Mouse (Mus musculus) testis, postnatal 10 days (tissue): ENCODE results near the gene Ccdc33.

Experiments
- DNase-seq: peaks from one replicate; pipeline ENCODE4 v3.0.0; 2021; ENCODE audit warnings: low spot score

Gene Ccdc33

GRCm38 (mm10) chr9:58011027-58011426 is 107.6 kb downstream of the Ccdc33 start:
- no peak for DNase-seq

- no peak for DNase-seq
These were observed 109.0 kb downstream of the Ccdc33 start for GRCm38 (mm10) chr9:58009588-58009987.

GRCm38 (mm10) chr9:58009015-58009362 is 109.6 kb downstream of the Ccdc33 start:
- peak; percentile 76 for DNase-seq

- DNase-seq = no peak
These were observed 110.1 kb downstream of the Ccdc33 start for GRCm38 (mm10) chr9:58008336-58009014.

GRCm38 (mm10) chr9:58005753-58006461 is 112.7 kb downstream of the Ccdc33 start, which contains the start of gene Cyp11a1:
TSS of gene Cyp11a1 (plus strand) at chr9:58006411.
- DNase-seq = no peak

GRCm38 (mm10) chr9:58003272-58003671 is 115.4 kb downstream of the Ccdc33 start:
- DNase-seq = no peak

GRCm38 (mm10) chr9:57999676-58000075 is 118.9 kb downstream of the Ccdc33 start:
- DNase-seq = peak; percentile 73

- DNase-seq = no peak
These were observed 119.9 kb downstream of the Ccdc33 start for GRCm38 (mm10) chr9:57998685-57999084.

GRCm38 (mm10) chr9:57998032-57998659 is 120.5 kb downstream of the Ccdc33 start:
- DNase-seq = peak; percentile 71

- peak; percentile 71 for DNase-seq
These were observed 121.1 kb downstream of the Ccdc33 start for GRCm38 (mm10) chr9:57997511-57998031.

GRCm38 (mm10) chr9:57995282-57995681 is 123.3 kb downstream of the Ccdc33 start:
- no peak for DNase-seq

GRCm38 (mm10) chr9:57992781-57993591 is 125.6 kb downstream of the Ccdc33 start:
- no peak for DNase-seq

- no peak for DNase-seq
These were observed 126.6 kb downstream of the Ccdc33 start for GRCm38 (mm10) chr9:57992060-57992459.

GRCm38 (mm10) chr9:57990438-57991110 is 128.0 kb downstream of the Ccdc33 start:
- peak; percentile 70 for DNase-seq

- DNase-seq = no peak
These were observed 129.3 kb downstream of the Ccdc33 start for GRCm38 (mm10) chr9:57989309-57989708.

GRCm38 (mm10) chr9:57988098-57988497 is 130.5 kb downstream of the Ccdc33 start:
- DNase-seq = no peak

- DNase-seq = no peak
These were observed 132.3 kb downstream of the Ccdc33 start for GRCm38 (mm10) chr9:57986293-57986692.

GRCm38 (mm10) chr9:57985304-57985703 is 133.3 kb downstream of the Ccdc33 start:
- no peak for DNase-seq

GRCm38 (mm10) chr9:57980570-57980969 is 138.1 kb downstream of the Ccdc33 start:
- no peak for DNase-seq

GRCm38 (mm10) chr9:57978858-57979257 is 139.8 kb downstream of the Ccdc33 start:
- DNase-seq = no peak
